Mouse (Mus musculus): ENCODE measurements around the gene Gpr165. TPM values are rescaled to one million over a fixed set of nuclear protein-coding genes. Genes with fewer than 3 reads are reported as not detected.

Gpr165 gene
- total RNA-seq (2015) (not detected in 2 replicates), total RNA-seq (2017) (not detected in 2 replicates)

GRCm38 (mm10) chrX:96712907-96713774, at the start of gene Gpr165:
TSS of gene Gpr165 (plus strand) at chrX:96713441.
- no peak for ATAC-seq (ENCODE audit: poor library complexity, severe bottlenecking)

GRCm38 (mm10) chrX:96674871-96675270, 38.4 kb upstream of the Gpr165 start:
- no peak for ATAC-seq (ENCODE audit: poor library complexity, severe bottlenecking)

Data from megakaryocyte, adult 5-6 weeks (primary cell).